34 mouse cellular contexts compared by ENCODE assay signal in the genomic region with DNA sequence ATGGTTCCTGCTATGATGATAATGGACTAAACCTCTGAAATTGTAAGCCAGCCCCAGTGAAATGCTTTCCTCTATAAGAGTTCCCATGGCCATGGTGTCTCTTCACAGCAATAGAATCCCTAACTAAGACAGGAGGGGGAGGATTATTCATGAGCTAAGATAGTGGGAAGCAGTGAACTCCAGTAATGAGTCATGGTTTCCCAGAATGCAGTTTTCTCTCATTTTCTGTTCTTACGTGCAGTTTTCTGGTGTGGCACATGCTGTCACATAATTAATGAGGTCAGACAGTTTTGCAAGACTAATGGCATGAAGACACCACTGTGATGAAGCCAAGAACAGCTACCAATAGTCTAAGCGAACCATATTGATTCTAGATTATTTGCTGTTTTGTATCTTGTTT.
DNase-seq lines count a peak whose midpoint lies in the region; ATAC-seq and TF ChIP-seq lines count a peak whose summit lies in the region.
"Had no signal": no experiment of that assay in that cellular context is flagged by ENCODE, and none has a peak within 500 bp of the region (broad histone marks: within the 10 kb centered on the region; RNA-seq: fewer than 3 reads in every experiment).

No protein-coding gene starts in this region.

- no peaks in the 10 kb centered on the region for H3K36me3 ChIP-seq in CH12.LX (replicated peaks in 1 of 2; ENCODE audit: control insufficient read depth in 1 of 2, insufficient read depth in 1 of 2, low read length in 1 of 2)
- no peaks in the 10 kb centered on the region for H3K36me3 ChIP-seq in kidney, adult 2 months (ENCODE audit: control insufficient read depth, insufficient read depth, low read length)
- no peaks in the 10 kb centered on the region for H3K36me3 ChIP-seq in midbrain, embryonic 10.5 days
- H3K36me3 ChIP-seq: embryonic facial prominence, embryonic 12.5 days; hindbrain, embryonic 13.5 days; limb, embryonic 12.5 days; liver, embryonic 12.5 days; midbrain, embryonic 13.5 days; neural tube, embryonic 13.5 days had no signal

- no peaks in the 10 kb centered on the region for H3K27me3 ChIP-seq in CH12.LX (replicated peaks)
- H3K27me3 ChIP-seq in kidney, adult 2 months (replicated peaks; ENCODE audit: control insufficient read depth, insufficient read depth, low read length), result no peaks in the 10 kb centered on the region
- H3K27me3 ChIP-seq in midbrain, embryonic 10.5 days (ENCODE audit: low read depth, poor library complexity, severe bottlenecking), result no peaks in the 10 kb centered on the region
- H3K27me3 ChIP-seq: embryonic facial prominence, embryonic 12.5 days; hindbrain, embryonic 13.5 days; limb, embryonic 12.5 days; liver, embryonic 12.5 days; megakaryocyte, embryonic 14.5 days; midbrain, embryonic 13.5 days; neural tube, embryonic 13.5 days had no signal

- WGBS in kidney, adult 2 months, result 61% methylated on average over 2 of the region's 2 CpGs
- 97% methylated on average over 2 of the region's 2 CpGs for WGBS in midbrain, embryonic 10.5 days

- H3K4me2 ChIP-seq in CH12.LX (ENCODE audit: insufficient read depth, low read depth, poor library complexity, severe bottlenecking), result no peak overlapping the region
- H3K4me2 ChIP-seq: embryonic facial prominence, embryonic 12.5 days; heart, embryonic 11.5 days; hindbrain, embryonic 13.5 days; limb, embryonic 12.5 days; liver, embryonic 12.5 days; midbrain, embryonic 13.5 days; neural tube, embryonic 13.5 days had no signal

- peak; percentile 30; the same call in 1 of the 2 replicates for TF ChIP-seq EP300 in CH12.LX (IDR thresholded peaks at IDR 0.05; ENCODE audit: low read length)

- TF ChIP-seq RAD21 in CH12.LX (IDR thresholded peaks at IDR 0.05; ENCODE audit: low read depth, low read length), result no peak

- in situ Hi-C loops in CH12.LX (cut with MboI; ENCODE audit: low pct_ligation_motif_present, low pct_unique_long_range_greater_than_20kb, low sequenced_read_pairs), result no loop called here

- no peak overlapping the region for H3K27ac ChIP-seq in CH12.LX (ENCODE audit: insufficient read depth, low read depth)
- no peak overlapping the region for H3K27ac ChIP-seq in kidney, adult 2 months (ENCODE audit: insufficient read depth, low read depth, low read length)
- no peak overlapping the region for H3K27ac ChIP-seq in midbrain, embryonic 10.5 days (replicated peaks)
- H3K27ac ChIP-seq: embryonic facial prominence, embryonic 12.5 days; gastrocnemius, adult 2 months; hindbrain, embryonic 13.5 days; limb, embryonic 12.5 days; liver, embryonic 12.5 days; midbrain, embryonic 13.5 days; neural tube, embryonic 13.5 days had no signal

- TF ChIP-seq CTCF in CH12.LX (conservative IDR thresholded peaks at IDR 0.05 in 1 of 2, IDR thresholded peaks at IDR 0.05 in 1 of 2; ENCODE audit: low read depth in 2 of 2, low read length in 2 of 2), result no peak
- TF ChIP-seq CTCF in kidney, adult 2 months (conservative IDR thresholded peaks at IDR 0.05; ENCODE audit: insufficient read depth, insufficient read length, low read depth, low read length), result no peak

- DNase-seq in frontal cortex, postnatal 25 days (ENCODE audit: low spot score in 2 of 2), result no peak
- DNase-seq in left cerebral cortex, adult 9 months (ENCODE audit: low spot score in 2 of 2), result peak; percentile 3 to 6
- DNase-seq in left cerebral cortex, adult 18-20 months (ENCODE audit: low spot score in 2 of 2), result no peak
- peak; percentile 14 for DNase-seq in CH12.LX (ENCODE audit: extremely low read depth)
- peak; percentile 29 for DNase-seq in adipocyte (ENCODE audit: low spot score)
- DNase-seq in kidney, adult 2 months, result no peak
- no peak for DNase-seq in midbrain, embryonic 10.5 days (ENCODE audit: low spot score)
- DNase-seq: adrenal gland, postnatal 10 days; cerebellum, adult 11-12 months; cerebellum, adult 9-11 months; embryo, embryonic 11 days; gastrocnemius, adult 2 months; gastrocnemius, postnatal 36 days; heart, adult 18-20 months; heart, postnatal 36 days; kidney, adult 9 months; kidney, postnatal 10 days; liver, postnatal 0 days; lung, postnatal 36 days; right cerebral cortex, postnatal 25 days; spleen, adult 18-20 months; thymus, adult 18-20 months; thymus, postnatal 25 days had no signal

- H3K9me3 ChIP-seq in CH12.LX (replicated peaks; ENCODE audit: low read length), result no peaks in the 10 kb centered on the region
- H3K9me3 ChIP-seq in midbrain, embryonic 10.5 days (replicated peaks), result no peaks in the 10 kb centered on the region
- H3K9me3 ChIP-seq: embryonic facial prominence, embryonic 12.5 days; hindbrain, embryonic 13.5 days; limb, embryonic 12.5 days; liver, embryonic 12.5 days; megakaryocyte, embryonic 14.5 days; midbrain, embryonic 13.5 days; neural tube, embryonic 13.5 days had no signal

- no peak overlapping the region for H3K4me3 ChIP-seq in CH12.LX (replicated peaks in 1 of 3; ENCODE audit: low read depth in 2 of 3, low read length in 2 of 3, poor library complexity in 1 of 3)
- H3K4me3 ChIP-seq in kidney, adult 2 months (ENCODE audit: insufficient read depth, low read depth, low read length), result no peak overlapping the region
- no peak overlapping the region for H3K4me3 ChIP-seq in midbrain, embryonic 10.5 days
- H3K4me3 ChIP-seq: embryonic facial prominence, embryonic 12.5 days; gastrocnemius, adult 2 months; hindbrain, embryonic 13.5 days; limb, embryonic 12.5 days; liver, embryonic 12.5 days; megakaryocyte, embryonic 14.5 days; midbrain, embryonic 13.5 days; neural tube, embryonic 13.5 days had no signal

- H3K9ac ChIP-seq in CH12.LX (ENCODE audit: insufficient read depth, low read depth), result no peak overlapping the region
- H3K9ac ChIP-seq: embryonic facial prominence, embryonic 12.5 days; hindbrain, embryonic 13.5 days; limb, embryonic 12.5 days; liver, embryonic 12.5 days; liver, postnatal 0 days; midbrain, embryonic 13.5 days; neural tube, embryonic 13.5 days had no signal

- ATAC-seq in frontal cortex, adult (ENCODE audit: low TSS enrichment), result peak; percentile 93
- ATAC-seq: forebrain, embryonic 14.5 days; intestine, embryonic 16.5 days; liver, embryonic 12.5 days; liver, postnatal 0 days; midbrain, embryonic 13.5 days had no signal

- dilution Hi-C loops in CH12.LX (cut with MboI; ENCODE audit: extremely low pct_ligation_motif_present, extremely low pct_unique_long_range_greater_than_20kb, low sequenced_read_pairs), result no loop called here

- H3K79me2 ChIP-seq in CH12.LX (replicated peaks; ENCODE audit: control insufficient read depth, extremely low read depth, insufficient read depth, poor library complexity, severe bottlenecking), result no peaks in the 10 kb centered on the region

- peaks cover 5% of the 10 kb centered on the region in 2 experiments; a peak in 2 of 4 replicates for H3K4me1 ChIP-seq in CH12.LX (ENCODE audit: control insufficient read depth in 1 of 2, insufficient read depth in 2 of 2)
- no peaks in the 10 kb centered on the region for H3K4me1 ChIP-seq in kidney, adult 2 months (ENCODE audit: control insufficient read depth, insufficient read depth, low read length)
- H3K4me1 ChIP-seq in midbrain, embryonic 10.5 days, result no peaks in the 10 kb centered on the region
- H3K4me1 ChIP-seq: embryonic facial prominence, embryonic 12.5 days; hindbrain, embryonic 13.5 days; limb, embryonic 12.5 days; liver, embryonic 12.5 days; megakaryocyte, embryonic 14.5 days; midbrain, embryonic 13.5 days; neural tube, embryonic 13.5 days had no signal

- TF ChIP-seq POLR2A in CH12.LX (IDR thresholded peaks at IDR 0.05; ENCODE audit: low read depth, low read length), result no peak
- TF ChIP-seq POLR2A in kidney, adult 2 months (IDR thresholded peaks at IDR 0.05; ENCODE audit: low read depth, low read length), result no peak

TF ChIP-seq in CH12.LX, 34 proteins besides CTCF, POLR2A, EP300 and RAD21:
- TF ChIP-seq ETS1 (conservative IDR thresholded peaks at IDR 0.05; ENCODE audit: low read depth, low read length) (no peak), IRF4 (IDR thresholded peaks at IDR 0.05; ENCODE audit: low read depth, low read length) (peak; percentile 84), CHD2 (IDR thresholded peaks at IDR 0.05; ENCODE audit: low read length) (no peak), GABPA (IDR thresholded peaks at IDR 0.05; ENCODE audit: insufficient replicate concordance, low read depth, low read length) (no peak), NELFE (IDR thresholded peaks at IDR 0.05; ENCODE audit: low read depth, low read length) (no peak), MAZ (IDR thresholded peaks at IDR 0.05; ENCODE audit: low read depth, low read length) (no peak), TBP (conservative IDR thresholded peaks at IDR 0.05; ENCODE audit: low read depth, low read length) (no peak), JUND (conservative IDR thresholded peaks at IDR 0.05; ENCODE audit: low read depth, low read length) (peak; percentile 90), MXI1 (IDR thresholded peaks at IDR 0.05; ENCODE audit: low read depth, low read length) (no peak), E2F4 (IDR thresholded peaks at IDR 0.05; ENCODE audit: insufficient replicate concordance, low read depth, low read length) (no peak), UBTF (IDR thresholded peaks at IDR 0.05; ENCODE audit: low read depth, low read length) (no peak), ZMIZ1 (IDR thresholded peaks at IDR 0.05; ENCODE audit: low read depth, low read length) (no peak), MAX (IDR thresholded peaks at IDR 0.05; ENCODE audit: low read length) (0 out of 2 replicates have a peak, but pooled peaks have one; percentile 44), SMC3 (IDR thresholded peaks at IDR 0.05; ENCODE audit: low read depth, low read length) (no peak), BHLHE40 (IDR thresholded peaks at IDR 0.05; ENCODE audit: low read depth, low read length) (peak; percentile 75), JUN (IDR thresholded peaks at IDR 0.05; ENCODE audit: insufficient read depth, low read depth, low read length) (peak; percentile 61; the same call in 1 of the 2 replicates), MYC (IDR thresholded peaks at IDR 0.05; ENCODE audit: low read depth, low read length) (no peak), USF2 (conservative IDR thresholded peaks at IDR 0.05; ENCODE audit: low read depth, low read length) (no peak)

Comparison
In these comparisons a context has a peak if more than half of its experiments do, and no peak if none do; other contexts are left out.
1. DNase-seq: peak in left cerebral cortex, adult 9 months (2 of 2), CH12.LX (single experiment) and adipocyte (single experiment); none in frontal cortex, postnatal 25 days (0 of 2), left cerebral cortex, adult 18-20 months (0 of 2), kidney, adult 2 months (single experiment) and midbrain, embryonic 10.5 days (single experiment).